Mouse (Mus musculus): Measurements from ENCODE around the gene Rnf182.

DNA sequence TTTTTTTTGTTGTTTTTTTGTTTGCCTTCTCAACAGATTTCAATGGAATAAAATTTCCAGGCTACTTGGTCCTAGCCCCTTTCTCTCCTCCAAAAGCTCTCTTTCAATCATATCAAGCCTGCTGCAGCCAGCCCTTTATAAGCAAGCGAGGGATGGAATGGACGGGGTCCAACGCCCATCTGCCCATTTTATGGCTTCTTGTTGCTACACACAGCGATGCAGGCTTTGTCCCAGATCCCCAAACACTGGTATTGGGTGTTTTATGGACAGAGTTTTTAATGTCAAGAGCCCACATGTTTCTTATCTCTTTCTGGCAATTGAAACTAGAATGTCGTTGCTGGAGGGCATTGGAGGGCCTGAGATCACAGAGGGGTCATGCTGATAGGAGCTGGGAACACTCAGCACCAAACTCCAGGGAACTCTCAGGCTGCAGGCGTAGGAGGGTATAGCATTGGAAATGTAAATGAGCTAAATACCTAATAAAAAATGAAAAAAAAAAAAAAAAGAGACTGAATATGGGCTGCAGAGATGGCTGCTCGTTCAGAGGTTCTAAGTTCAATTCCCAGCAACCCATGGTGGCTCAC, 89.1 kb downstream of the Rnf182 start:
- TF ChIP-seq CTCF (IDR thresholded peaks at IDR 0.05; ENCODE audit: borderline replicate concordance, insufficient read depth, low read length) (no peak), POLR2A (IDR thresholded peaks at IDR 0.05; ENCODE audit: low read depth, low read length) (no peak)
